Mouse (Mus musculus) gastrocnemius, postnatal 14 days (tissue): ENCODE results near the gene Bcl6b. TPM values are rescaled to one million over a fixed set of nuclear protein-coding genes. Genes with fewer than 3 reads are reported as not detected.

ENCODE experiments used
- DNase-seq: peaks from one replicate; pipeline ENCODE4 v3.0.0; 2021; ENCODE audit warnings: mixed read lengths
- intact Hi-C: fragments of 180-260 bp; cut with DNase I; formaldehyde crosslinking; loops from one replicate; pipeline ENCODE4 v1.15.1; 2025; ENCODE audit warnings: low total_unique reads
- microRNA-seq, 2 experiments: library from miRNA; unstranded; fragments of <30 nt; microRNA quantifications; one replicate each; pipeline ENCODE4 v1.2.0; 2021
- total RNA-seq, 2 experiments: library from RNA; stranded (reverse); gene quantifications; 2 replicates each; pipeline ENCODE4 v1.2.3; 2021

Gene Bcl6b
- total RNA-seq, 2 experiments from 2014 or later = 12.4 to 13.7 TPM

GRCm38 (mm10) chr11:70189319-70190134 lies 40.1 kb downstream of the Bcl6b start:
- intact Hi-C loops = no loop called here
- DNase-seq = no peak

GRCm38 (mm10) chr11:70185120-70185519 lies 44.5 kb downstream of the Bcl6b start:
- DNase-seq = no peak
- intact Hi-C loops = no loop called here

GRCm38 (mm10) chr11:70180496-70180895 lies 49.1 kb downstream of the Bcl6b start:
- DNase-seq = no peak
- intact Hi-C loops = no loop called here

- DNase-seq = no peak
- intact Hi-C loops = no loop called here
These were observed 50.2 kb downstream of the Bcl6b start for GRCm38 (mm10) chr11:70179401-70179800.

GRCm38 (mm10) chr11:70178756-70179155 lies 50.8 kb downstream of the Bcl6b start:
- DNase-seq = no peak
- intact Hi-C loops = no loop called here

- DNase-seq = no peak
- intact Hi-C loops = no loop called here
These were observed 51.3 kb downstream of the Bcl6b start for GRCm38 (mm10) chr11:70178311-70178710.

GRCm38 (mm10) chr11:70177647-70178046 lies 52.0 kb downstream of the Bcl6b start:
- no peak for DNase-seq
- intact Hi-C loops = no loop called here

GRCm38 (mm10) chr11:70174491-70174890 lies 55.1 kb downstream of the Bcl6b start:
- no peak for DNase-seq
- intact Hi-C loops = no loop called here

Small RNAs within 50 kb of the gene (microRNA-seq; reads per million reads assigned to microRNA genes)
- gene Mir195a (3,028 to 10,650 reads per million in 2 experiments), gene Mir497 (0 reads per million in 2 experiments), gene Mir497b (0 reads per million in 2 experiments)

Other genes with a start within 250 kb of the Bcl6b start
- 100 to 1,000 TPM; 185 to 209 TPM for gene Ctdnep1, start 248.6 kb downstream of the Bcl6b start, total RNA-seq
- 10 to 100 TPM; 43.0 to 52.9 TPM for gene Elp5, start 247.3 kb downstream of the Bcl6b start, total RNA-seq
- gene Gabarap, start 238.7 kb downstream of the Bcl6b start, total RNA-seq = 100 to 1,000 TPM; 170 to 180 TPM
- gene Phf23, start 234.0 kb downstream of the Bcl6b start, total RNA-seq = 10 to 100 TPM; 20.4 to 20.7 TPM
- 1 to 10 TPM; 5.1 to 7.8 TPM for gene Dvl2, start 229.2 kb downstream of the Bcl6b start, total RNA-seq
- gene Acadvl, start 214.4 kb downstream of the Bcl6b start, total RNA-seq = 100 to 1,000 TPM; 266 to 408 TPM
- 1 to 10 TPM; 8.7 to 9.2 TPM for gene Dlg4, start 212.9 kb downstream of the Bcl6b start, total RNA-seq
- gene Asgr1, start 175.7 kb downstream of the Bcl6b start, total RNA-seq = not detected
- not detected for gene Asgr2, start 137.2 kb downstream of the Bcl6b start, total RNA-seq
- gene Mgl2, start 99.5 kb downstream of the Bcl6b start, total RNA-seq = 1 to 10 TPM; 1.9 to 3.1 TPM
- 1 to 10 TPM; 1.8 to 3.1 TPM for gene Clec10a, start 73.6 kb downstream of the Bcl6b start, total RNA-seq
- gene Slc16a11, start 17.0 kb downstream of the Bcl6b start, total RNA-seq = under 1 TPM in 1 of 2 experiments, not detected in 1; 0.22 TPM
- 1 to 10 TPM in 1 of 2 experiments, under 1 TPM in 1; 0.53 to 1.5 TPM for gene Slc16a13, start 8.7 kb downstream of the Bcl6b start, total RNA-seq
- gene 0610010K14Rik, start 8.1 kb upstream of the Bcl6b start, total RNA-seq = 10 to 100 TPM; 29.7 to 37.4 TPM
- 1 to 10 TPM; 2.6 to 2.7 TPM for gene Gm21988, start 10.0 kb upstream of the Bcl6b start, total RNA-seq
- gene Rnasek, start 10.0 kb upstream of the Bcl6b start, total RNA-seq = 10 to 100 TPM; 96.0 to 96.9 TPM
- gene Alox12, start 25.6 kb upstream of the Bcl6b start, total RNA-seq = 1 to 10 TPM in 1 of 2 experiments, under 1 TPM in 1; 1.00 to 1.2 TPM
- gene Alox12e, start 92.8 kb upstream of the Bcl6b start, total RNA-seq = under 1 TPM in 1 of 2 experiments, not detected in 1; 0.09 TPM
- not detected for gene Alox15, start 122.2 kb upstream of the Bcl6b start, total RNA-seq
- gene Pelp1, start 180.2 kb upstream of the Bcl6b start, total RNA-seq = 10 to 100 TPM; 14.9 to 18.6 TPM
- gene Arrb2, start 202.8 kb upstream of the Bcl6b start, total RNA-seq = 1 to 10 TPM; 8.3 to 9.7 TPM
- 1 to 10 TPM; 6.2 to 6.5 TPM for gene Med11, start 222.1 kb upstream of the Bcl6b start, total RNA-seq
- under 1 TPM; 0.31 to 0.84 TPM for gene Zmynd15, start 229.6 kb upstream of the Bcl6b start, total RNA-seq
- 1 to 10 TPM; 2.6 to 3.1 TPM for gene Cxcl16, start 230.2 kb upstream of the Bcl6b start, total RNA-seq